Mouse (Mus musculus) gastrocnemius, postnatal 4 days (tissue): ENCODE data around the gene Elavl4. TPM values are rescaled to one million over a fixed set of nuclear protein-coding genes. Genes with fewer than 3 reads are reported as not detected.

ENCODE experiments used
- DNase-seq, 2 experiments: peaks; one replicate each; pipeline ENCODE4 v3.0.0; 2021 to 2022; ENCODE audit warnings: low spot score in 2 of 2, mixed read lengths in 2 of 2
- total RNA-seq, 2 experiments: library from RNA; stranded (reverse); gene quantifications; 2 replicates each; pipeline ENCODE4 v1.2.3; 2021

Gene Elavl4
- total RNA-seq, 2 experiments from 2014 or later: 0.29 to 0.52 TPM

- no peak for DNase-seq
Measured at GRCm38 (mm10) chr4:110172028-110172427, 179.7 kb downstream of the Elavl4 start.

GRCm38 (mm10) chr4:110165217-110165616, 186.5 kb downstream of the Elavl4 start:
- DNase-seq: no peak

DNA sequence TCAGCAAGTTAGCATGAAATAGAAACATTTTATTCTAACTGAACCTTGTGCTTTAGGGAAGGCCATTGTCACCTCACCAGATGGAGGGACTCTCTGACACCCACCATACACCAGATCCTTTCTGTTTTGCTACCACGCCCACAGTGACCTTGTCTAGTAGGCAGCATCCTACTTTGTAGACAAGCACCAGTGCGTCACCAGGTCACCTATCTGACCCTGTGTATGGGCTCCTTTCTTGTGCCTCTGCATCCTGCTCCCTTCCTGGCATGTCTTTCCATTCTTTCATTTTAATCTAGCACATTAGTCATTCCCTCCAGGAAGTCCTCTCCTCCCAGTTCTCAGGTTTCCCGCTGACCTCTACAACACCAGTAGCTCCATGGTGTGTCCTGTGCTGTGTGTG, 190.1 kb downstream of the Elavl4 start:
- DNase-seq: no peak

GRCm38 (mm10) chr4:110157515-110158159, 194.1 kb downstream of the Elavl4 start:
- DNase-seq: no peak

DNA sequence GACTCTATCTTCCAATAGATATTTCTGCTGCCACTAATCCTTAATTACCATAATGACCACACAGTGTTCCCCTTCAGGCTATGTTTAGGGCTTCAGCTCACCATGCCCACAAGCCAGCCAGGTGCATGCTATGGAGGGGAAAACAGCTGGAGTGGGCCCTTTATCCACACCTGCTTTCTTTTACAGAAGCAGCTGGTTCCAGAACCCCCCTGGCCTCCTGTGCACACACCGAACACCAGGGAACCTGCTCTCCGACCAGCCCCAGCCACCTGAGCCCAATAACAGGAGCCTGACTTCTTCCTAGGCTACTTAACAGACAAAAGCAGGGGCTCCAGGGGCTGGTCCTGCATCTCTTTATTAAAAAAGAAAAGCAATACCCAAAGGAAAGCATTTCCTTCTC, 195.8 kb downstream of the Elavl4 start:
- no peak for DNase-seq

Other genes with a start within 250 kb of the Elavl4 start
- gene Agbl4, start 45.8 kb upstream of the Elavl4 start, total RNA-seq: not detected